Mouse (Mus musculus) limb, embryonic 15.5 days (tissue): ENCODE measurements at regions not wholly inside any gene's neighbourhood (a gene's known extent, or its start where the extent isn't known, plus 50 kb on each side); places are given as distances from the start of the nearest gene placed in this dataset.
"Not testable (repeated sequence)": the region's sequence is repeated elsewhere in the genome, so short reads cannot be mapped to it uniquely, and the experiment has no call there.

Source experiments
- ATAC-seq: fragments of 200-750 bp; cut with Nextera tagmentation; 2 replicates; pipeline ENCODE4 v1.8.0; 2017; ENCODE audit warnings: low read depth, moderate TSS enrichment; ENCODE audit not compliant: insufficient number of reproducible peaks, low FRiP score, low TSS enrichment
- H3K27ac ChIP-seq: fragments of 300-500 bp; sonication (generic); 2 replicates; pipeline ENCODE4 v1.5.1; 2015; ENCODE audit warnings: moderate library complexity, mild to moderate bottlenecking, inconsistent platforms
- H3K27me3 ChIP-seq: fragments of 300-500 bp; sonication (generic); 2 replicates; pipeline ENCODE4 v1.6.1; 2015; ENCODE audit warnings: inconsistent platforms
- H3K36me3 ChIP-seq: fragments of 300-500 bp; sonication (generic); 2 replicates; pipeline ENCODE4 v1.6.1; 2015; ENCODE audit warnings: inconsistent platforms
- H3K4me1 ChIP-seq: fragments of 300-500 bp; sonication (generic); 2 replicates; pipeline ENCODE4 v1.6.1; 2015; ENCODE audit warnings: inconsistent platforms
- H3K4me2 ChIP-seq: fragments of 300-500 bp; sonication (generic); 2 replicates; pipeline ENCODE4 v1.6.1; 2015; ENCODE audit warnings: mild to moderate bottlenecking, inconsistent platforms
- H3K4me3 ChIP-seq: fragments of 300-500 bp; sonication (generic); 2 replicates; pipeline ENCODE4 v1.5.1; 2015; ENCODE audit warnings: mild to moderate bottlenecking, inconsistent platforms
- H3K9ac ChIP-seq: fragments of 300-500 bp; sonication (generic); 2 replicates; pipeline ENCODE4 v1.6.1; 2015; ENCODE audit warnings: inconsistent platforms
- H3K9me3 ChIP-seq: fragments of 300-500 bp; sonication (generic); 2 replicates; pipeline ENCODE4 v1.6.1; 2016; ENCODE audit warnings: inconsistent platforms
- WGBS: fragments of 180-500 bp; shearing (Covaris S2); methylation state at CpG from one replicate; pipeline ENCODE4 v1.1.7; 2015; 5-methylcytosine and 5-hydroxymethylcytosine counted together

- H3K9ac ChIP-seq, H3K4me2 ChIP-seq, H3K27ac ChIP-seq, H3K9me3 ChIP-seq, ATAC-seq, H3K4me3 ChIP-seq, H3K4me1 ChIP-seq, H3K36me3 ChIP-seq, H3K27me3 ChIP-seq: not testable (repeated sequence)
- WGBS: 86% methylated on average over 11 of the region's 11 CpGs
Measured at GRCm38 (mm10) chr5:3141841-3142240, 199.4 kb upstream of the Cdk6 start.

GRCm38 (mm10) chr5:3146544-3147295, 194.6 kb upstream of the Cdk6 start:
- 48% methylated on average over 10 of the region's 11 CpGs for WGBS
- not testable (repeated sequence) for H3K4me2 ChIP-seq, H3K27ac ChIP-seq, H3K27me3 ChIP-seq, H3K4me1 ChIP-seq, ATAC-seq, H3K9me3 ChIP-seq, H3K9ac ChIP-seq, H3K4me3 ChIP-seq, H3K36me3 ChIP-seq

- not testable (repeated sequence) for H3K27ac ChIP-seq, H3K27me3 ChIP-seq, H3K4me3 ChIP-seq, ATAC-seq, H3K4me1 ChIP-seq, H3K9ac ChIP-seq, H3K4me2 ChIP-seq, H3K9me3 ChIP-seq, H3K36me3 ChIP-seq
- 73% methylated on average over 5 of the region's 5 CpGs for WGBS
Measured at GRCm38 (mm10) chr5:3149886-3150285, 191.4 kb upstream of the Cdk6 start.

GRCm38 (mm10) chr5:3150766-3151165, 190.5 kb upstream of the Cdk6 start:
- H3K9ac ChIP-seq, H3K36me3 ChIP-seq, ATAC-seq, H3K4me3 ChIP-seq, H3K27me3 ChIP-seq, H3K9me3 ChIP-seq, H3K4me1 ChIP-seq, H3K4me2 ChIP-seq, H3K27ac ChIP-seq: not testable (repeated sequence)
- 46% methylated on average over 4 of the region's 4 CpGs for WGBS

GRCm38 (mm10) chr5:3151534-3152148, 189.6 kb upstream of the Cdk6 start:
- not testable (repeated sequence) for H3K36me3 ChIP-seq, H3K9me3 ChIP-seq, H3K27ac ChIP-seq, H3K4me1 ChIP-seq, ATAC-seq, H3K27me3 ChIP-seq, H3K9ac ChIP-seq
- Histone ChIP-seq H3K4me2 (peak overlapping the region; percentile 45; the same call in 1 of the 2 replicates), H3K4me3 (0 out of 2 replicates have a peak overlapping the region, but pooled peaks have one; percentile 32)
- WGBS: 13% methylated on average over 12 of the region's 12 CpGs

GRCm38 (mm10) chr5:3152149-3152865, 189.0 kb upstream of the Cdk6 start:
- not testable (repeated sequence) for H3K4me1 ChIP-seq, H3K27ac ChIP-seq, H3K36me3 ChIP-seq, H3K27me3 ChIP-seq, H3K9me3 ChIP-seq, H3K9ac ChIP-seq
- Histone ChIP-seq H3K4me2 (peak overlapping the region; percentile 45), H3K4me3 (peak overlapping the region; percentile 32)
- WGBS: 24% methylated on average over 26 of the region's 26 CpGs
- peak; percentile 80 for ATAC-seq

GRCm38 (mm10) chr5:3165511-3165910, 175.8 kb upstream of the Cdk6 start:
- H3K9ac ChIP-seq, H3K27me3 ChIP-seq, H3K4me3 ChIP-seq, H3K9me3 ChIP-seq, H3K4me2 ChIP-seq, H3K36me3 ChIP-seq, H3K27ac ChIP-seq, ATAC-seq, H3K4me1 ChIP-seq: not testable (repeated sequence)
- WGBS: 66% methylated on average over 2 of the region's 2 CpGs

GRCm38 (mm10) chr5:3166496-3166895, 174.8 kb upstream of the Cdk6 start:
- WGBS: 77% methylated on average over 2 of the region's 2 CpGs

GRCm38 (mm10) chr5:3193592-3193991, 147.7 kb upstream of the Cdk6 start:
- not testable (repeated sequence) for H3K4me2 ChIP-seq, ATAC-seq, H3K9ac ChIP-seq, H3K9me3 ChIP-seq, H3K4me3 ChIP-seq, H3K27me3 ChIP-seq, H3K27ac ChIP-seq, H3K36me3 ChIP-seq, H3K4me1 ChIP-seq
- 89% methylated on average over 13 of the region's 13 CpGs for WGBS

More at GRCm38 (mm10) chr5:3166496-3166895, 174.8 kb upstream of the Cdk6 start:
- H3K27ac ChIP-seq, H3K9ac ChIP-seq, H3K9me3 ChIP-seq, H3K36me3 ChIP-seq, ATAC-seq, H3K4me2 ChIP-seq, H3K4me3 ChIP-seq, H3K27me3 ChIP-seq, H3K4me1 ChIP-seq: not testable (repeated sequence)

- no peaks in the 10 kb centered on the region for H3K36me3 ChIP-seq
- H3K27ac ChIP-seq: peak overlapping the region; percentile 59
- H3K9me3 ChIP-seq: no peaks in the 10 kb centered on the region
- ATAC-seq: 0 out of 2 replicates have a peak, but pooled peaks have one; percentile 67
- no peak overlapping the region for H3K9ac ChIP-seq
- peaks cover 12% of the 10 kb centered on the region for H3K4me1 ChIP-seq
- no peaks in the 10 kb centered on the region for H3K27me3 ChIP-seq
- H3K4me2 ChIP-seq: no peak overlapping the region
- WGBS: 42% methylated on average over 16 of the region's 16 CpGs
- no peak overlapping the region for H3K4me3 ChIP-seq
Measured at GRCm38 (mm10) chr5:3197952-3198841, 143.1 kb upstream of the Cdk6 start.

GRCm38 (mm10) chr5:3198869-3199550, 142.3 kb upstream of the Cdk6 start:
- not testable (repeated sequence) for H3K9ac ChIP-seq, H3K9me3 ChIP-seq, ATAC-seq, H3K4me3 ChIP-seq, H3K27me3 ChIP-seq, H3K36me3 ChIP-seq, H3K4me2 ChIP-seq
- 34% methylated on average over 7 of the region's 7 CpGs for WGBS
- peak overlapping the region; percentile 59 for H3K27ac ChIP-seq
- peaks cover 12% of the 10 kb centered on the region for H3K4me1 ChIP-seq
